Mouse (Mus musculus) embryo, embryonic 10 days (tissue): ENCODE data around the gene Phip.

ENCODE experiments used
- DNase-seq: peaks from one replicate; pipeline ENCODE4 v3.0.0-alpha.2; 2015; ENCODE audit warnings: low spot score

Phip gene

DNA sequence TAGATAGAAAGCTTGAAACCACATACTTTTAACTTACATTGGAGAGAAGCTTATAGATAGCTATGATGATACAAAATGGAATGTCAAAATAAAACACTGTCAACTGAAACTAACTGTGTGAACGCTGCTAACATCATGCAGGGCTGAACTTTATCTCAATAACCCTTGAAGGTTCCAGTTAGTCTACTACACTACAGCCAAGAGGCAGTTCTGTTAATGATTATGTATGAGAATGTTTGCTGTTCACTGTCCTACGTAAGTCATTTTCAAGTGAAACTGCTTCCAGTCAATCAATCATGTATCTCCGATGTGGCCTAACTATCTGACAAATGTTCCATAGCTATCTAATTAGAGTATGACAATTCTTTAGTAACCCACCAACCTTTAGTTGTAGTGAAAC is 107.6 kb downstream of the Phip start:
- no peak for DNase-seq

- no peak for DNase-seq
These were observed 109.2 kb downstream of the Phip start for GRCm38 (mm10) chr9:82866121-82866520.

- DNase-seq: no peak
These were observed 113.4 kb downstream of the Phip start for GRCm38 (mm10) chr9:82861775-82862430.

- DNase-seq: no peak
These were observed 114.0 kb downstream of the Phip start for GRCm38 (mm10) chr9:82861316-82861715.

- DNase-seq: no peak
These were observed 114.5 kb downstream of the Phip start for GRCm38 (mm10) chr9:82860805-82861204.

GRCm38 (mm10) chr9:82856241-82856640 is 119.1 kb downstream of the Phip start:
- no peak for DNase-seq

GRCm38 (mm10) chr9:82854973-82855614 is 120.2 kb downstream of the Phip start:
- no peak for DNase-seq

GRCm38 (mm10) chr9:82854040-82854439 is 121.3 kb downstream of the Phip start:
- DNase-seq: peak; percentile 35

GRCm38 (mm10) chr9:82842671-82843070 is 132.6 kb downstream of the Phip start:
- no peak for DNase-seq

DNA sequence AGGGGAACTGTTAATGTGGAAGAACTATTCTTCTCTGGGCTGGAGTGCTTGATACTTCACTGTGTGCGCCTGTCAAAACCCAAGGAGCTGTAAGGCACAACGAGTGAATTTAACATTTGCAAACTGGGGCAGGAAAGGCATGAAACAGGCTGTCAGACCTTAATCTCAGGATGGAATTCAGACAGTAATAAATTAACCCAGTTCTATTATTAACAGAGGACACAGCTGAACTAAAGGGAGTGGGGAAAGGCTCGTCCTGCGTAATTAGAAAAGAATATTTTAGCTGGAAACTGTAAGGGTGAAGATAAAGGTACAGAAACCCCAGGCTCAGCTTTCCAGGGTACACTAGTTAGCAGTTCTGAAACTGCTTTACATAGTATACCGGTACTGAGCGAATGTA is 139.4 kb downstream of the Phip start:
- DNase-seq: no peak

DNA sequence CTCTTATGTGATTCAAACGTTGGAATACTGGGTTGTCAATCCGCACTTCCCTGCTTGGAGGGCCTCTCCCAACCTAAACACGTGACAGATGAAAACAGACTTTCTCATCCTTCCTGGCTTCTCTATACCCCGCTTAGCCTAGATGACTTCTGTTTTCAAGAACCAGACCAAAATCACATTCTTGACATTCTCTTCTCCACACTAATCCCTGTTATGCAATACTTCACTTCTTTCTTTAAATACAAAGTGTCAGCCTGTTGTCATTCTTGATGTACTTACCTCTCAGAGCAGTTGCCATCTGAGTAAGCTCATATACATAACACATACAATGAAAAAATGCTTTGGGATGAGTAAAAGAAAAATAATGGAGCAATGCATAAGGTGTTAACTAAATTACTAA is 143.4 kb downstream of the Phip start:
- peak; percentile 9 for DNase-seq

DNA sequence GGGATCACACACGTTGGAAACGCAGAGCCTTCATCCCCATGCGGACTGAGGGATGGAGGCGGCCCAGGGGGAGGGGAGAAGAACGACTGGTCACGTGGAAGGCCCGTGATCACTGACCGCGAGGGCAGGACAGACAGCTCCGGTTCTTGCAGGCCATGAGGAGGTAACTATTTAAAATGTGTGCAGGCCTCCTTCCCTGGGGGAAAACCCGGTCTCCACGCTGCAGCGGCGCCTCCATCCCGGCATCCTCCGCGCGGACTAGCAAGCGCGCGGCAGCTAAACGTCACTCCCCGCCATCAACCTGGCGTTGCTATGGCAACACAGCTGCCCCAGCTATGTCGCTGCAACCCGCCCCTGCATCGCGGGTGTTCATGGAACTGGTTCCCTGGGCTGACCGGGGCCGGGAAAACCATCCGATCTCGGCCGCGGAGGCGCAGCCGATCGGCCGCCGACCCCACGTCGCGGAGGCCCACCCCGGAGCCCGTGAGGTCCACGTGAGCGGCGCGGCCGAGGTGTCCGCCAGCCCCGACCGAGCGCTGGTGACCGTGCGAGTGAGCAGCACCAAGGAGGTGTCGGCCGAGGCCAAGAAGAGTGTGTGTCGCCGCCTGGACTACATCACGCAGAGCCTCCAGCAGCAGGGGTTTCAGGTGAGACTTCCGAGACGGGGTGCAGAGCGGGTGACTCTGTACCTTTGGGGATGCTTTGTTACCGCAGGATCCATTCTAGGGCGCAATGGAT is 145.5 kb downstream of the Phip start:
- peak; percentile 97 for DNase-seq

DNA sequence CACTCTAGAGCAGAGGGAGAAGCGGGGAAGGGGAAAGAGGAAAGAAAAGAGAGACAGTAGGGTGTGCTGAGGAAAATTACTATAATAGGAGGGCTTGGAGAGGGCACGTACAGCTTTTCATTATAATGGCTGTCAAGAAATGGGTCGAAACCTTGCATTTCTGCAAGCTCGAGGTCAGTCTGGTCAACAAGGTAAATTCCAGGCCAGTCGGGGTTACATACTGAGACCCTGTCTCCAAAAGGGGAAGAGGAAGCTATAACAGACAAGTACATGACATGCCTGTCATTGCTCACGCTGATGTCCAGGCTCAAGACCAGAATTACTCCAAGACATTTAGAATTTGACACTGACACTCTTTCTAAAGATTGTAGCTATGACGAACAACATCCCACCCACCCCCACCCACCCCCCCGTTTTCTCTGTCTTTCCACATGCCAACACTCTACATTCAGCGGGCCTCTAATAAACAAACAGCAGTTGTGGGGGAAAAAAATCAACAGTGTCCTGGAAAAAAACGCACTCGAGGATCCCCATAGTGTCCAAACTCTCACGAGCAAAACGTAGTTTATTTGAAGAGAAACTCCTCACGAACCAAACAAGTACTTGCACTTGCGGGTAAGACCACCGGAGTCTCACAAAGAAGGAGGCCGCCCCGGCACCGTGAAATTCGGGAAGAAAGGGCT is 146.2 kb downstream of the Phip start, which contains the start of gene Irak1bp1:
Gene Irak1bp1 (plus strand): TSS at position 534 of the 683 bp plus-strand sequence.
- peak; percentile 10 for DNase-seq

GRCm38 (mm10) chr9:82826426-82826825 is 148.9 kb downstream of the Phip start:
- no peak for DNase-seq
